Mouse (Mus musculus) liver, embryonic 14.5 days (tissue): ENCODE measurements around the gene Atn1.

Experiments used
- CTCF ChIP-seq: IDR thresholded peaks from 2 replicates; pipeline ENCODE4 v1.5.1; 2016; ENCODE audit warnings: antibody characterized with exemption, low read depth, control low read depth
- EP300 ChIP-seq: IDR thresholded peaks from 2 replicates; pipeline ENCODE4 v1.6.1; 2016; ENCODE audit warnings: antibody characterized with exemption, low read depth

DNA sequence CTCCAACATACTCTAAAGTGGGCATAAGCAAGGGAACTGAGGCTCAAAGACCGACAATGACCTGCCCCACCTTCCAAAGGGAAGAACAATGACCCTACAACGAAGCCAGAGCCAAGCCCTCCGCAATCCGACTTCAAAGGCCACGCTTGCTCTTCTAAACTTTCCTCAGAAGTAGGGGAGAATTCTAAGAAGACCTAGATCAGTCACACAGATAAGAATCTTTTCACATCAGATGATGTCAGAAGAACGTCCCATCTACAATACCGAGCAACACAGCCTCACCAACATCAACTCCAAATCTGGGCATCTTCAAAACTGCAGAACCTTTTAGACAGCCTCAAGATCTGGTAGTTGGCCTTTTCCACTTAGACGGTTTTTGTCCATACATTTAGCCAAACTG is 5.9 kb downstream of the Atn1 start:
- TF ChIP-seq EP300 (no peak), CTCF (no peak)
